Mouse (Mus musculus) heart, postnatal 14 days (tissue): ENCODE results near the gene Zfp362. TPM values are rescaled to one million over a fixed set of nuclear protein-coding genes. Genes with fewer than 3 reads are reported as not detected.

ENCODE experiments used
- DNase-seq, 2 experiments: peaks; one replicate each; pipeline ENCODE4 v3.0.0; 2021 to 2022
- intact Hi-C: fragments of 180-260 bp; cut with DNase I; formaldehyde crosslinking; loops from one replicate; pipeline ENCODE4 v1.15.1; 2025
- total RNA-seq, 2 experiments: library from RNA; stranded (reverse); gene quantifications; 2 replicates each; pipeline ENCODE4 v1.2.3; 2021

Gene Zfp362
- total RNA-seq, 2 experiments from 2014 or later, result 16.3 to 17.7 TPM

GRCm38 (mm10) chr4:128803569-128803968 is 2.3 kb downstream of the Zfp362 start:
- no peak for DNase-seq

GRCm38 (mm10) chr4:128801675-128802465 is 4.0 kb downstream of the Zfp362 start:
- intact Hi-C loops, result loop anchor here (2.0 kb wide), 1 partner anchor 25 kb away; no protein-coding TSS in a partner anchor
- DNase-seq, result no peak

More at GRCm38 (mm10) chr4:128803569-128803968, 2.3 kb downstream of the Zfp362 start:
- intact Hi-C loops, result no loop called here

- DNase-seq, result no peak
- intact Hi-C loops, result no loop called here
Measured at GRCm38 (mm10) chr4:128796788-128797187, 9.1 kb downstream of the Zfp362 start.

- intact Hi-C loops, result no loop called here
- no peak for DNase-seq
Measured at GRCm38 (mm10) chr4:128795596-128795995, 10.2 kb downstream of the Zfp362 start.

GRCm38 (mm10) chr4:128794198-128794597 is 11.6 kb downstream of the Zfp362 start:
- no peak for DNase-seq
- intact Hi-C loops, result no loop called here

GRCm38 (mm10) chr4:128793710-128794109 is 12.1 kb downstream of the Zfp362 start:
- no peak for DNase-seq
- intact Hi-C loops, result no loop called here

GRCm38 (mm10) chr4:128789646-128790045 is 16.2 kb downstream of the Zfp362 start:
- DNase-seq, result no peak
- intact Hi-C loops, result no loop called here

GRCm38 (mm10) chr4:128788108-128788507 is 17.7 kb downstream of the Zfp362 start:
- intact Hi-C loops, result no loop called here
- DNase-seq, result no peak

GRCm38 (mm10) chr4:128787023-128787939 is 18.6 kb downstream of the Zfp362 start:
- DNase-seq, result no peak
- intact Hi-C loops, result no loop called here

- DNase-seq, result no peak
- intact Hi-C loops, result no loop called here
Measured at GRCm38 (mm10) chr4:128785921-128786654, 19.8 kb downstream of the Zfp362 start.

- intact Hi-C loops, result no loop called here
- DNase-seq, result no peak
Measured at GRCm38 (mm10) chr4:128784950-128785631, 20.8 kb downstream of the Zfp362 start.

- no peak for DNase-seq
- intact Hi-C loops, result no loop called here
Measured at GRCm38 (mm10) chr4:128782645-128783044, 23.2 kb downstream of the Zfp362 start.

- intact Hi-C loops, result no loop called here
- DNase-seq, result no peak
Measured at GRCm38 (mm10) chr4:128782037-128782436, 23.8 kb downstream of the Zfp362 start.

GRCm38 (mm10) chr4:128777593-128777992 is 28.3 kb downstream of the Zfp362 start:
- intact Hi-C loops, result loop anchor here (2.0 to 5.0 kb wide), 3 partner anchors 23 to 165 kb away; partner anchors contain the start of gene Zscan20
- no peak for DNase-seq

- DNase-seq, result peak; percentile 78 to 89
- intact Hi-C loops, result loop anchor here (1.0 to 5.0 kb wide), 4 partner anchors 24 to 164 kb away; partner anchors contain the start of gene Zscan20
Measured at GRCm38 (mm10) chr4:128776568-128777289, 29.1 kb downstream of the Zfp362 start.

- DNase-seq, result peak; percentile 36 to 68
- intact Hi-C loops, result no loop called here
Measured at GRCm38 (mm10) chr4:128774467-128774866, 31.4 kb downstream of the Zfp362 start.

- DNase-seq, result no peak
- intact Hi-C loops, result no loop called here
Measured at GRCm38 (mm10) chr4:128773820-128774219, 32.0 kb downstream of the Zfp362 start.

- intact Hi-C loops, result no loop called here
- no peak for DNase-seq
Measured at GRCm38 (mm10) chr4:128770698-128771097, 35.1 kb downstream of the Zfp362 start.
